Mouse (Mus musculus): ENCODE measurements at regions not wholly inside any gene's neighbourhood (a gene's known extent, or its start where the extent isn't known, plus 50 kb on each side); places are given as distances from the start of the nearest gene placed in this dataset.

DNA sequence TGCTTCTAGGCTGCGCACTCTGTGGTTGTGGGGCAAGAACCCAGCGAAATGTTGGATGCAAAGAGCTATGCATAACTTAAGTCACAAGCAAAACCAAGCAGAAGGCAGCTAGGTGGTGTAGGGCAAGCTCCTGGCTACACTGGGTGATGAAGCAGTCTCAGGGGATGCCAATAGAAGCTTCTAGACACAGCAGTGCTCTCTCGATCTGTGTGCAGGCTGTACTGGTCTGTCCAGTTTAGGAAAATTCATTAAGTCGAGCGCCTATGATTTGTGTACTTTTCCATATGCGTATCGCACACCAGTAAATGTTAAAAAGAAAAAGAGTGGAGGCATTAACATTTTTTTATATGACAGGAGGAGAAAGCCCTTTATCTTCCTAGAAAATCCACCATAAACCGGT lies 533.6 kb upstream of the Tbx3 start:
- H3K9ac ChIP-seq = no peak overlapping the region
- no peaks in the 10 kb centered on the region for H3K9me3 ChIP-seq (ENCODE audit: control insufficient read depth, low read length)
- H3K27me3 ChIP-seq (ENCODE audit: control insufficient read depth, insufficient read depth, low read length) = no peaks in the 10 kb centered on the region
- DNase-seq (ENCODE audit: low spot score) = no peak
- no peak overlapping the region for H3K27ac ChIP-seq
- 88% methylated on average over 8 of the region's 8 CpGs for WGBS
- no peaks in the 10 kb centered on the region for H3K4me1 ChIP-seq (replicated peaks; ENCODE audit: control insufficient read depth, insufficient read depth, low read length)
- no peak overlapping the region for H3K4me2 ChIP-seq (replicated peaks)
- H3K4me3 ChIP-seq (replicated peaks; ENCODE audit: low read length) = no peak overlapping the region
- no peaks in the 10 kb centered on the region for H3K36me3 ChIP-seq (replicated peaks; ENCODE audit: control insufficient read depth, insufficient read depth)
- ATAC-seq (ENCODE audit: low FRiP score) = no peak

DNA sequence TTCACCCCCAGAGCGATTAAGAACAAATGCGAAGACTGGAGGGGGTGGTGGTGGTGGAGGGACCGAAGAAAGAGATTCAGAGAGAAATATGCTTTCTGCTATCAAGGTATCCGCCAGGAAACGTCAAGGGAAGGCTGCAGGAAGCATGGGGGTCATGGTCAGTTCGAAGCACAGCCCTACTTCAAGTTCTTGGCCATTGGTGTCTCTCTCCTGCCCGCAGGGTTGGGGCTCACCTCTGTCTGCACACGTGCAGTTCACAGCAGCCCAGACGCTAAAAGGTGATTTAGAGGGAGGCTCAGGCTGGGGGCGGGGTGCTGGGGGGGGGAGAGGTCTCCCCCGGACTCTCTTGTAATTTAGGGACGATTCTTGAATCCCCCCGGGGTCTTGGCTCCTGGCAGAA lies 533.1 kb upstream of the Tbx3 start:
- H3K4me2 ChIP-seq (replicated peaks) = no peak overlapping the region
- no peak overlapping the region for H3K27ac ChIP-seq
- WGBS = 76% methylated on average over 13 of the region's 13 CpGs
- no peak overlapping the region for H3K4me3 ChIP-seq (replicated peaks; ENCODE audit: low read length)
- no peak for DNase-seq (ENCODE audit: low spot score)
- no peaks in the 10 kb centered on the region for H3K9me3 ChIP-seq (ENCODE audit: control insufficient read depth, low read length)
- no peaks in the 10 kb centered on the region for H3K36me3 ChIP-seq (replicated peaks; ENCODE audit: control insufficient read depth, insufficient read depth)
- ATAC-seq (ENCODE audit: low FRiP score) = no peak
- no peaks in the 10 kb centered on the region for H3K27me3 ChIP-seq (ENCODE audit: control insufficient read depth, insufficient read depth, low read length)
- no peak overlapping the region for H3K9ac ChIP-seq
- no peaks in the 10 kb centered on the region for H3K4me1 ChIP-seq (replicated peaks; ENCODE audit: control insufficient read depth, insufficient read depth, low read length)

DNA sequence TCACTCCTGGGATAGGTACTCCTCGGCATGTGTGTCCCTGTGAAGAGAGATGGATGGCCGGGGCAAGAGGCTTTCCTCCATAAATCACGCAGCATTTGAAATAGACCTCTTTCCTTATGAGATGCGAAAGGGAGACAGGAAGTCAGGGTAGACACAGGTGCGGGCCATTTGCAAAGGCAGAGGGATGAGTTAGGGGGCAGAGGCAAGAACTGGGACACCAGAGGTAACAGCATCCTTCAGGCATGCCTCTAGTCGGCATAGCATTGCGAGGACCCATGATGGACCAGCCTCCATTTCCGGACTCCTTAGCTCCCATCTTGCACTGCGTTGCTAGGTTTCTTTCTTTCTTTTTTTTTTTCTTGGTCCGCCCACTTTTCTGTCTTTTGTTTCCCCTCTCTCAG lies 532.6 kb upstream of the Tbx3 start:
- Histone ChIP-seq H3K4me3 (replicated peaks; ENCODE audit: low read length) (no peak overlapping the region), H3K27ac (no peak overlapping the region), H3K9me3 (ENCODE audit: control insufficient read depth, low read length) (no peaks in the 10 kb centered on the region), H3K4me1 (replicated peaks; ENCODE audit: control insufficient read depth, insufficient read depth, low read length) (no peaks in the 10 kb centered on the region), H3K27me3 (ENCODE audit: control insufficient read depth, insufficient read depth, low read length) (no peaks in the 10 kb centered on the region), H3K4me2 (replicated peaks) (no peak overlapping the region), H3K9ac (no peak overlapping the region), H3K36me3 (replicated peaks; ENCODE audit: control insufficient read depth, insufficient read depth) (no peaks in the 10 kb centered on the region)
- no peak for ATAC-seq (ENCODE audit: low FRiP score)
- no peak for DNase-seq (ENCODE audit: low spot score)
- WGBS = 66% methylated on average over 10 of the region's 10 CpGs

DNA sequence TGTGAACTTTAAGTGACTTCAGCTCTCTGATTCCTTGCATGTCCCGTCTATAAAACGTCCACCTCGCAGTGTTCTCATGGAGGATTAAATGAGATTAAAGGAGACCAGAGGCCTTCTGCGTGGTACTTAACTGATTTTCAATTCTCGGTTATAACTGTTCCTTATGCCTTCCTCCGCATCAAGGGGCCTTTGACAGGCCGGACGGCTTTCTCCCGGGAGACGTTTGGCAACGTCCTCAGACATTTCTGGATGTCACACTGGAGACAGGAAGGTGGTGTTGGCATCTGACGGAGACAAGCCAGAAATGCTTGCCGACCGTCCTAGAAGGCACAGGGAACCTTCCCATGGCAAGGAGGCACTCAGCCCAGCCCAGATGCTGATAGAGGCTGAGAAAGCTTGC lies 532.2 kb upstream of the Tbx3 start:
- Histone ChIP-seq H3K27ac (no peak overlapping the region), H3K9ac (no peak overlapping the region), H3K27me3 (ENCODE audit: control insufficient read depth, insufficient read depth, low read length) (no peaks in the 10 kb centered on the region), H3K4me3 (replicated peaks; ENCODE audit: low read length) (no peak overlapping the region), H3K4me1 (replicated peaks; ENCODE audit: control insufficient read depth, insufficient read depth, low read length) (no peaks in the 10 kb centered on the region), H3K9me3 (ENCODE audit: control insufficient read depth, low read length) (no peaks in the 10 kb centered on the region), H3K36me3 (replicated peaks; ENCODE audit: control insufficient read depth, insufficient read depth) (no peaks in the 10 kb centered on the region), H3K4me2 (replicated peaks) (no peak overlapping the region)
- 39% methylated on average over 14 of the region's 14 CpGs for WGBS
- no peak for DNase-seq (ENCODE audit: low spot score)
- no peak for ATAC-seq (ENCODE audit: low FRiP score)

- Histone ChIP-seq H3K4me2 (replicated peaks) (no peak overlapping the region), H3K9ac (no peak overlapping the region), H3K4me1 (replicated peaks; ENCODE audit: control insufficient read depth, insufficient read depth, low read length) (no peaks in the 10 kb centered on the region), H3K4me3 (replicated peaks; ENCODE audit: low read length) (no peak overlapping the region), H3K36me3 (replicated peaks; ENCODE audit: control insufficient read depth, insufficient read depth) (no peaks in the 10 kb centered on the region), H3K27ac (no peak overlapping the region), H3K27me3 (ENCODE audit: control insufficient read depth, insufficient read depth, low read length) (no peaks in the 10 kb centered on the region), H3K9me3 (ENCODE audit: control insufficient read depth, low read length) (no peaks in the 10 kb centered on the region)
- WGBS = 22% methylated on average over 7 of the region's 7 CpGs
- DNase-seq (ENCODE audit: low spot score) (no peak), ATAC-seq (ENCODE audit: low FRiP score) (no peak)
These were observed 531.1 kb upstream of the Tbx3 start for GRCm38 (mm10) chr5:119139336-119139735.

GRCm38 (mm10) chr5:119139816-119140215 lies 530.7 kb upstream of the Tbx3 start:
- H3K4me2 ChIP-seq (replicated peaks) = no peak overlapping the region
- no peak overlapping the region for H3K4me3 ChIP-seq (replicated peaks; ENCODE audit: low read length)
- no peaks in the 10 kb centered on the region for H3K27me3 ChIP-seq (ENCODE audit: control insufficient read depth, insufficient read depth, low read length)
- no peak overlapping the region for H3K9ac ChIP-seq
- no peaks in the 10 kb centered on the region for H3K9me3 ChIP-seq (ENCODE audit: control insufficient read depth, low read length)
- WGBS = 83% methylated on average over 6 of the region's 6 CpGs
- no peak overlapping the region for H3K27ac ChIP-seq
- H3K36me3 ChIP-seq (replicated peaks; ENCODE audit: control insufficient read depth, insufficient read depth) = no peaks in the 10 kb centered on the region
- no peaks in the 10 kb centered on the region for H3K4me1 ChIP-seq (replicated peaks; ENCODE audit: control insufficient read depth, insufficient read depth, low read length)
- ATAC-seq (ENCODE audit: low FRiP score) = no peak
- DNase-seq (ENCODE audit: low spot score) = no peak

- no peak overlapping the region for H3K27ac ChIP-seq
- ATAC-seq (ENCODE audit: low FRiP score) (no peak), DNase-seq (ENCODE audit: low spot score) (no peak)
- H3K36me3 ChIP-seq (replicated peaks; ENCODE audit: control insufficient read depth, insufficient read depth) = no peaks in the 10 kb centered on the region
- H3K4me3 ChIP-seq (replicated peaks; ENCODE audit: low read length) = no peak overlapping the region
- H3K4me2 ChIP-seq (replicated peaks) = no peak overlapping the region
- no peak overlapping the region for H3K9ac ChIP-seq
- 82% methylated on average over 8 of the region's 8 CpGs for WGBS
- H3K27me3 ChIP-seq (ENCODE audit: control insufficient read depth, insufficient read depth, low read length) = no peaks in the 10 kb centered on the region
- no peaks in the 10 kb centered on the region for H3K4me1 ChIP-seq (replicated peaks; ENCODE audit: control insufficient read depth, insufficient read depth, low read length)
- no peaks in the 10 kb centered on the region for H3K9me3 ChIP-seq (ENCODE audit: control insufficient read depth, low read length)
These were observed 527.1 kb upstream of the Tbx3 start for GRCm38 (mm10) chr5:119143411-119143810.

DNA sequence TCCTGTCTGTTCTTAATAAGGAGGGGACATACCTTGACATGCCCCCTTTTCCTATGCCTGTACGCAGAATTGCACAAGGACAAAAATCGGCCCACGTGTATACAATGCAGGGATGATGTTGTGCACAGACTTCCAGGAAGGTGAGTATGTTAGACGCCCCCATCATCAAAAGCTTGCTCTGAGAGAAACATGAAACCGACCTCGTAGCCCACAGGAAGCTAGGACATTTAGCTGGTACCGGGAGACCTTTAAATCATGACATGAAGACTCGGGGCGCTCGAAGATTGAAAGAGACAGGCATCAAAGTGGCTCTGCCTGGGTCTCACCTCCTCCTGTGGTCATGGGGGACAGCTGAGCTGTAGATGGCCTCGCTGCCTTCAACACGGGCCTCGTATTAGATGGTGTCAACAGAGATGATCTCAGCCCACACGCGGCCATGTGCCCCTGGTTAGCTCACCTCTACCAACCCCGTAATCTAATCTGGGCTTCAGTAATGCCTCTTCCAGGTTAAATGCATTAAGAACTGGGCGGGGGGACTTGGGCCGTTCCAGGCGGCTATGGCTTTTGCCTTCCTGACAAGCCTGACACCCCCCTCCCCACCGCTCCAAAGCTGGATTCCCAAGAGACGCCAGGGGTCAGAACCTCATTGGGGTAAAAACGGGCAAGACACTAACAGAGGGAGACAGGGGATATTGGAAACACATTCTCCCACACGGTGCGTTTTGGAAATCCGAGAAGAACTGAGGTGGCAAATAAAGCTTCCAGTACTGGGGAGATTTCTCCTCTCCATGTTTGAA lies 520.9 kb upstream of the Tbx3 start:
- Histone ChIP-seq H3K36me3 (replicated peaks; ENCODE audit: control insufficient read depth, insufficient read depth) (no peaks in the 10 kb centered on the region), H3K9ac (no peak overlapping the region), H3K27ac (no peak overlapping the region), H3K27me3 (ENCODE audit: control insufficient read depth, insufficient read depth, low read length) (no peaks in the 10 kb centered on the region), H3K4me3 (replicated peaks; ENCODE audit: low read length) (no peak overlapping the region), H3K9me3 (ENCODE audit: control insufficient read depth, low read length) (no peaks in the 10 kb centered on the region), H3K4me1 (replicated peaks; ENCODE audit: control insufficient read depth, insufficient read depth, low read length) (no peaks in the 10 kb centered on the region), H3K4me2 (replicated peaks) (no peak overlapping the region)
- DNase-seq (ENCODE audit: low spot score) (no peak), ATAC-seq (ENCODE audit: low FRiP score) (no peak)
- 90% methylated on average over 25 of the region's 25 CpGs for WGBS

GRCm38 (mm10) chr5:119153086-119153485 lies 517.4 kb upstream of the Tbx3 start:
- H3K4me2 ChIP-seq (replicated peaks) = no peak overlapping the region
- no peaks in the 10 kb centered on the region for H3K4me1 ChIP-seq (replicated peaks; ENCODE audit: control insufficient read depth, insufficient read depth, low read length)
- 93% methylated on average over 5 of the region's 5 CpGs for WGBS
- no peak overlapping the region for H3K9ac ChIP-seq
- H3K36me3 ChIP-seq (replicated peaks; ENCODE audit: control insufficient read depth, insufficient read depth) = no peaks in the 10 kb centered on the region
- no peak for DNase-seq (ENCODE audit: low spot score)
- no peaks in the 10 kb centered on the region for H3K27me3 ChIP-seq (ENCODE audit: control insufficient read depth, insufficient read depth, low read length)
- H3K4me3 ChIP-seq (replicated peaks; ENCODE audit: low read length) = no peak overlapping the region
- peaks cover 10% of the 10 kb centered on the region for H3K9me3 ChIP-seq (ENCODE audit: control insufficient read depth, low read length)
- H3K27ac ChIP-seq = no peak overlapping the region
- ATAC-seq (ENCODE audit: low FRiP score) = no peak

DNA sequence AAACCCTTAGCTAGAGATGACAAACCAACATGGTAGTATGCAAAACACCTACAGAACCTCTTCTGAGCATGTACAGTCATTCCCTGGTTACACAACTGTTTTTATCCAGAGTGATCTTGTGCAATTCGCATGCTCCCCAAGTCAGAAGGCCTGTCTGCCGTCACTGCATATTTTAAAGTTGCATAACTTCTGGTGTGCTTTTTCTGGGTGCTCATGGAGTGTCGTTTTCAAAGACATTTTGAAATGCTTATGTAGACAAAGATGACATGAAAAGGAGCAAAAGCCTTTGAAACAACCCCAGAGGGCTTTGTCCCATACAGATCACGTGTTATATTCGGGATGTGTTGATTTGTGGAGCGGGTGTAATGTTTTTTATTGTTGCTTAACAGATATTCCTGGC lies 513.8 kb upstream of the Tbx3 start:
- Histone ChIP-seq H3K36me3 (replicated peaks; ENCODE audit: control insufficient read depth, insufficient read depth) (no peaks in the 10 kb centered on the region), H3K4me3 (replicated peaks; ENCODE audit: low read length) (no peak overlapping the region), H3K9ac (no peak overlapping the region), H3K27ac (no peak overlapping the region), H3K27me3 (ENCODE audit: control insufficient read depth, insufficient read depth, low read length) (no peaks in the 10 kb centered on the region), H3K9me3 (ENCODE audit: control insufficient read depth, low read length) (peaks cover 10% of the 10 kb centered on the region), H3K4me1 (replicated peaks; ENCODE audit: control insufficient read depth, insufficient read depth, low read length) (no peaks in the 10 kb centered on the region), H3K4me2 (replicated peaks) (no peak overlapping the region)
- no peak for DNase-seq (ENCODE audit: low spot score)
- ATAC-seq (ENCODE audit: low FRiP score) = no peak
- 95% methylated on average over 6 of the region's 6 CpGs for WGBS

All from hindbrain, embryonic 14.5 days (tissue).